Mouse (Mus musculus) lung, embryonic 14.5 days (tissue): Measurements from ENCODE around the gene Zscan2. TPM values are rescaled to one million over a fixed set of nuclear protein-coding genes. Genes with fewer than 3 reads are reported as not detected.

Experiments
- ATAC-seq: fragments of 200-750 bp; cut with Nextera tagmentation; 2 replicates; pipeline ENCODE4 v1.8.0; 2017; ENCODE audit warnings: mild to moderate bottlenecking, moderate TSS enrichment, moderate library complexity; ENCODE audit not compliant: insufficient read depth
- DNase-seq: peaks from one replicate; pipeline ENCODE4 v3.0.0-alpha.2; 2015
- H3K27ac ChIP-seq: fragments of 300-500 bp; sonication (generic); 2 replicates; pipeline ENCODE4 v1.5.1; 2014; ENCODE audit warnings: low read depth, mild to moderate bottlenecking, moderate library complexity
- H3K27me3 ChIP-seq: fragments of 300-500 bp; sonication (generic); 2 replicates; pipeline ENCODE4 v1.6.1; 2014; ENCODE audit warnings: low read length, control low read depth; ENCODE audit not compliant: insufficient read depth
- H3K36me3 ChIP-seq: fragments of 300-500 bp; sonication (generic); 2 replicates; pipeline ENCODE4 v1.6.1; 2014; ENCODE audit warnings: control low read depth; ENCODE audit not compliant: insufficient read depth
- H3K4me1 ChIP-seq: fragments of 300-500 bp; sonication (generic); 2 replicates; pipeline ENCODE4 v1.6.1; 2014; ENCODE audit warnings: antibody characterized with exemption, control low read depth; ENCODE audit not compliant: insufficient read depth
- H3K4me2 ChIP-seq: fragments of 300-500 bp; sonication (generic); 2 replicates; pipeline ENCODE4 v1.6.1; 2014; ENCODE audit warnings: mild to moderate bottlenecking
- H3K4me3 ChIP-seq: fragments of 300-500 bp; sonication (generic); 2 replicates; pipeline ENCODE4 v1.5.1; 2014; ENCODE audit warnings: low read depth, low read length
- H3K9ac ChIP-seq: fragments of 300-500 bp; sonication (generic); 2 replicates; pipeline ENCODE4 v1.6.1; 2014
- H3K9me3 ChIP-seq: fragments of 300-500 bp; sonication (generic); 2 replicates; pipeline ENCODE4 v1.6.1; 2016; ENCODE audit warnings: low read depth, low read length, control low read depth
- CTCF ChIP-seq: IDR thresholded peaks from 2 replicates; pipeline ENCODE4 v1.5.1; 2016; ENCODE audit warnings: antibody characterized with exemption, low read depth
- WGBS: fragments of 180-500 bp; shearing (Covaris S2); extraction: QIAGEN DNeasy Blood & Tissue Kit; methylation state at CpG from one replicate; pipeline ENCODE4 v1.1.7; 2014; 5-methylcytosine and 5-hydroxymethylcytosine counted together
- polyA plus RNA-seq: library from polyadenylated mRNA; unstranded; fragments of >200 nt; fragmentation: Nextera tagmentation; extraction: Ambion mirVana; gene quantifications from 2 replicates; pipeline ENCODE4 v1.2.1, GENCODE M21; 2014

The Zscan2 gene
- polyA plus RNA-seq, 1 experiment from 2014 or later, result 3.2 TPM

GRCm38 (mm10) chr7:80882830-80883505, 22.2 kb downstream of the Zscan2 start:
- DNase-seq (peak; percentile 85), ATAC-seq (peak; percentile 87)
- H3K36me3 ChIP-seq, result no peaks in the 10 kb centered on the region
- H3K4me2 ChIP-seq, result peak overlapping the region; percentile 39
- no peaks in the 10 kb centered on the region for H3K9me3 ChIP-seq
- peak; percentile 72 for TF ChIP-seq CTCF
- H3K4me3 ChIP-seq, result 0 out of 2 replicates have a peak overlapping the region, but pooled peaks have one; percentile 1
- no peak overlapping the region for H3K9ac ChIP-seq
- no peaks in the 10 kb centered on the region for H3K4me1 ChIP-seq
- WGBS, result 22% methylated on average over 14 of the region's 14 CpGs
- no peak overlapping the region for H3K27ac ChIP-seq
- no peaks in the 10 kb centered on the region for H3K27me3 ChIP-seq

GRCm38 (mm10) chr7:80885666-80886065, 24.9 kb downstream of the Zscan2 start:
- no peak for ATAC-seq
- Histone ChIP-seq H3K4me2 (no peak overlapping the region), H3K27me3 (no peaks in the 10 kb centered on the region), H3K4me3 (no peak overlapping the region), H3K9me3 (no peaks in the 10 kb centered on the region), H3K36me3 (peaks cover 9% of the 10 kb centered on the region), H3K4me1 (no peaks in the 10 kb centered on the region), H3K9ac (no peak overlapping the region), H3K27ac (no peak overlapping the region)
- 0% methylated on average over 1 of the region's 1 CpGs for WGBS
- peak; percentile 56 for TF ChIP-seq CTCF
- DNase-seq, result peak; percentile 64

- Histone ChIP-seq H3K27ac (peak overlapping the region; percentile 14; the same call in 1 of the 2 replicates), H3K27me3 (no peaks in the 10 kb centered on the region), H3K4me2 (no peak overlapping the region), H3K4me3 (no peak overlapping the region), H3K9me3 (no peaks in the 10 kb centered on the region), H3K9ac (no peak overlapping the region), H3K4me1 (no peaks in the 10 kb centered on the region), H3K36me3 (peaks cover 38% of the 10 kb centered on the region)
- WGBS, result 59% methylated on average over 7 of the region's 7 CpGs
- DNase-seq (no peak), ATAC-seq (no peak)
- no peak for TF ChIP-seq CTCF
These were observed 27.9 kb downstream of the Zscan2 start for GRCm38 (mm10) chr7:80888595-80888994.

GRCm38 (mm10) chr7:80889021-80889511, 28.3 kb downstream of the Zscan2 start:
- no peak overlapping the region for H3K4me3 ChIP-seq
- no peak for TF ChIP-seq CTCF
- no peaks in the 10 kb centered on the region for H3K9me3 ChIP-seq
- DNase-seq (peak; percentile 78), ATAC-seq (peak; percentile 81)
- WGBS, result 41% methylated on average over 9 of the region's 9 CpGs
- no peak overlapping the region for H3K9ac ChIP-seq
- H3K4me1 ChIP-seq, result no peaks in the 10 kb centered on the region
- peaks cover 43% of the 10 kb centered on the region for H3K36me3 ChIP-seq
- H3K4me2 ChIP-seq, result no peak overlapping the region
- H3K27me3 ChIP-seq, result no peaks in the 10 kb centered on the region
- peak overlapping the region; percentile 32; the same call in 1 of the 2 replicates for H3K27ac ChIP-seq

GRCm38 (mm10) chr7:80889841-80890241, 29.1 kb downstream of the Zscan2 start:
- Histone ChIP-seq H3K4me1 (no peaks in the 10 kb centered on the region), H3K27me3 (no peaks in the 10 kb centered on the region), H3K9ac (no peak overlapping the region), H3K4me2 (no peak overlapping the region), H3K4me3 (no peak overlapping the region), H3K9me3 (no peaks in the 10 kb centered on the region), H3K27ac (peak overlapping the region; percentile 32; the same call in 1 of the 2 replicates), H3K36me3 (peaks cover 50% of the 10 kb centered on the region)
- DNase-seq, result no peak
- WGBS, result 75% methylated on average over 13 of the region's 13 CpGs
- no peak for TF ChIP-seq CTCF
- no peak for ATAC-seq

- Histone ChIP-seq H3K36me3 (peaks cover 80% of the 10 kb centered on the region), H3K27ac (no peak overlapping the region; the same call in 1 of the 2 replicates), H3K9me3 (no peaks in the 10 kb centered on the region), H3K27me3 (no peaks in the 10 kb centered on the region), H3K4me3 (no peak overlapping the region), H3K9ac (no peak overlapping the region), H3K4me1 (no peaks in the 10 kb centered on the region), H3K4me2 (no peak overlapping the region)
- no peak for TF ChIP-seq CTCF
- WGBS, result 88% methylated on average over 15 of the region's 15 CpGs
- ATAC-seq, result no peak
- DNase-seq, result no peak
These were observed 32.5 kb downstream of the Zscan2 start for GRCm38 (mm10) chr7:80893086-80893752.

GRCm38 (mm10) chr7:80893753-80894129, 33.0 kb downstream of the Zscan2 start:
- H3K4me2 ChIP-seq, result no peak overlapping the region
- no peaks in the 10 kb centered on the region for H3K4me1 ChIP-seq
- ATAC-seq (no peak), DNase-seq (peak; percentile 21)
- H3K4me3 ChIP-seq, result no peak overlapping the region
- peaks cover 85% of the 10 kb centered on the region for H3K36me3 ChIP-seq
- WGBS, result 68% methylated on average over 6 of the region's 6 CpGs
- H3K9ac ChIP-seq, result no peak overlapping the region
- no peaks in the 10 kb centered on the region for H3K27me3 ChIP-seq
- no peak for TF ChIP-seq CTCF
- no peak overlapping the region; the same call in 1 of the 2 replicates for H3K27ac ChIP-seq
- no peaks in the 10 kb centered on the region for H3K9me3 ChIP-seq
